ENCODE assay signal across 10 mouse cellular contexts in the genomic region with DNA sequence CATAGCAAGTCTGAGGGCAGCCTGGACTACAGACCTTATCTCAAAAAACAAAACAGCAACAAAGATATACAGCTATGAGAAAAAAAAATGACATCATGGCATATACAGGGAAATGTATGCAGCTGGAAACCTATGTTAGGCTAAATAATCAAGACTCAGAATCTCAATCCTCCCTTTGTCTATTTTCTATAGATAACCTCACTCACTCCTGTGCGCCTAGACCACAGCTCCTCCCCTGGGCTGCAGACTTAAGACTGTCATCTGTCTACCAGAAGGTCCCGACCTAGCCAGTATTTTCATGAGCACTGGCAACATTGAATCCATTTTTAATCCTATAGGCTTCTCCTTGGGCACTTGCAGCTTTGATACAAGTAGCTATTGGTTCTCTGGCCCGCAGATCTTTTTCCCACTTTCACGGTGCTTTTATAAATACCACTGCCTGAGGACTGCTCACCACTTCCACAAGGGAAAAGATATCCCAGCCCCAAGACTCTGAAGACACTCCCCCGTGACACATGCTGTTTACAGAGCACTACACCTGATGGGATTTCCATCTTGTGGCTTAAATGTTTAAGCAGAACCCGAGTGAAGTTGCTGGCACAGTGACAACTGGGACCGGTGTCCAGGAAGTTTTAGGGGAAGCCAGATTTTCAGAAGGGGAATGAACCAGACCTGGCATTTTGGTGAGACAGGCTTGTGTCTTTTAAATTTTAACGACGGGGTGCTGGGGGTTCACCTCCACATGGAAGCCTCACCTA.
DNase-seq lines count a peak whose midpoint lies in the region; ATAC-seq and TF ChIP-seq lines count a peak whose summit lies in the region.
"Had no signal": no experiment of that assay in that cellular context is flagged by ENCODE, and none has a peak within 500 bp of the region (broad histone marks: within the 10 kb centered on the region; RNA-seq: fewer than 3 reads in every experiment).

No protein-coding gene starts in this region.

- no peak for ATAC-seq in kidney, postnatal 0 days (replicated peaks; ENCODE audit: low FRiP score, low read depth)
- 0 out of 2 replicates have a peak, but pooled peaks have one; percentile 42 for ATAC-seq in embryonic facial prominence, embryonic 14.5 days (ENCODE audit: low read depth)
- ATAC-seq in limb, embryonic 12.5 days (ENCODE audit: insufficient number of reproducible peaks, insufficient read depth, low FRiP score, low TSS enrichment, low read depth): no peak

- 35% methylated on average over 9 of the region's 9 CpGs for WGBS in kidney, postnatal 0 days
- 34% methylated on average over 9 of the region's 9 CpGs for WGBS in embryonic facial prominence, embryonic 14.5 days
- WGBS in limb, embryonic 12.5 days: 44% methylated on average over 9 of the region's 9 CpGs

- H3K4me3 ChIP-seq in kidney, postnatal 0 days (replicated peaks; ENCODE audit: low read depth, low read length): no peak overlapping the region
- no peak overlapping the region for H3K4me3 ChIP-seq in embryonic facial prominence, embryonic 14.5 days (ENCODE audit: low read depth, low read length)
- H3K4me3 ChIP-seq in limb, embryonic 12.5 days (replicated peaks): no peak overlapping the region

- 0 out of 2 replicates have a peak overlapping the region, but pooled peaks have one; percentile 19 for H3K27ac ChIP-seq in kidney, postnatal 0 days
- H3K27ac ChIP-seq in embryonic facial prominence, embryonic 14.5 days (replicated peaks; ENCODE audit: low read depth, low read length): peak overlapping the region; percentile 65
- H3K27ac ChIP-seq in limb, embryonic 12.5 days: peak overlapping the region; percentile 89

- no peaks in the 10 kb centered on the region for H3K27me3 ChIP-seq in kidney, postnatal 0 days (ENCODE audit: insufficient read depth, low read length)
- no peaks in the 10 kb centered on the region for H3K27me3 ChIP-seq in embryonic facial prominence, embryonic 14.5 days (replicated peaks; ENCODE audit: control insufficient read depth, insufficient read depth, low read length)
- no peaks in the 10 kb centered on the region for H3K27me3 ChIP-seq in limb, embryonic 12.5 days

- H3K4me2 ChIP-seq in kidney, postnatal 0 days (ENCODE audit: low read length): no peak overlapping the region
- 0 out of 2 replicates have a peak overlapping the region, but pooled peaks have one; percentile 15 for H3K4me2 ChIP-seq in embryonic facial prominence, embryonic 14.5 days (ENCODE audit: low read depth, low read length)
- H3K4me2 ChIP-seq in limb, embryonic 12.5 days: peak overlapping the region; percentile 37

- 0 out of 2 replicates have a peak overlapping the region, but pooled peaks have one; percentile 5 for H3K9ac ChIP-seq in kidney, postnatal 0 days (ENCODE audit: low read depth, low read length)
- 0 out of 2 replicates have a peak overlapping the region, but pooled peaks have one; percentile 34 for H3K9ac ChIP-seq in embryonic facial prominence, embryonic 14.5 days (ENCODE audit: low read depth, low read length)
- no peak overlapping the region for H3K9ac ChIP-seq in limb, embryonic 12.5 days (replicated peaks)

- H3K4me1 ChIP-seq in kidney, postnatal 0 days (replicated peaks; ENCODE audit: insufficient read depth, low read length): peaks cover 11% of the 10 kb centered on the region; the same call in 1 of the 2 replicates
- peaks cover 49% of the 10 kb centered on the region for H3K4me1 ChIP-seq in embryonic facial prominence, embryonic 14.5 days (ENCODE audit: control insufficient read depth, insufficient read depth, low read length)
- H3K4me1 ChIP-seq in limb, embryonic 12.5 days (replicated peaks): peaks cover 45% of the 10 kb centered on the region

- no peak for TF ChIP-seq CTCF in kidney, postnatal 0 days (IDR thresholded peaks at IDR 0.05; ENCODE audit: low read depth)

- no peaks in the 10 kb centered on the region for H3K9me3 ChIP-seq in kidney, postnatal 0 days (replicated peaks; ENCODE audit: low read length)
- H3K9me3 ChIP-seq in embryonic facial prominence, embryonic 14.5 days (ENCODE audit: control insufficient read depth, low read length): no peaks in the 10 kb centered on the region
- no peaks in the 10 kb centered on the region for H3K9me3 ChIP-seq in limb, embryonic 12.5 days
- H3K9me3 ChIP-seq: G1E had no signal

- no peak for DNase-seq in kidney, postnatal 0 days (ENCODE audit: low spot score)
- no peak for DNase-seq in kidney, adult 9 months
- peak; percentile 81 for DNase-seq in embryonic facial prominence, embryonic 14.5 days (ENCODE audit: low spot score)
- DNase-seq in gastrocnemius, postnatal 25 days: peak; percentile 70
- DNase-seq in spleen, postnatal 10 days (ENCODE audit: low spot score in 2 of 2): no peak
- no peak for DNase-seq in embryo, embryonic 11 days
- DNase-seq: retina, postnatal 1 day; thymus, adult 2 months had no signal

- peaks cover 4% of the 10 kb centered on the region; the same call in 1 of the 2 replicates for H3K36me3 ChIP-seq in kidney, postnatal 0 days (ENCODE audit: insufficient read depth, low read length)
- peaks cover 17% of the 10 kb centered on the region for H3K36me3 ChIP-seq in embryonic facial prominence, embryonic 14.5 days (ENCODE audit: control insufficient read depth, insufficient read depth, low read length)
- H3K36me3 ChIP-seq in limb, embryonic 12.5 days: peaks cover 4% of the 10 kb centered on the region; the same call in 1 of the 2 replicates
- H3K36me3 ChIP-seq: G1E had no signal

Comparison
In these comparisons a context has a peak if more than half of its experiments do, and no peak if none do; other contexts are left out.
1. DNase-seq: peak in embryonic facial prominence, embryonic 14.5 days (single experiment) and gastrocnemius, postnatal 25 days (single experiment); none in kidney, postnatal 0 days (single experiment), kidney, adult 9 months (single experiment), spleen, postnatal 10 days (0 of 2) and embryo, embryonic 11 days (single experiment).
2. H3K27ac ChIP-seq: peak in every context shown above with its lines; median percentile 89 in limb, embryonic 12.5 days; 65 in embryonic facial prominence, embryonic 14.5 days; 19 in kidney, postnatal 0 days.